Mouse (Mus musculus): ENCODE data around the gene Olfr323. TPM values are rescaled to one million over a fixed set of nuclear protein-coding genes. Genes with fewer than 3 reads are reported as not detected.

The Olfr323 gene
- polyA plus RNA-seq (2014; fragmentation: Nextera tagmentation; extraction: Ambion mirVana), result not detected in 2 replicates

DNA sequence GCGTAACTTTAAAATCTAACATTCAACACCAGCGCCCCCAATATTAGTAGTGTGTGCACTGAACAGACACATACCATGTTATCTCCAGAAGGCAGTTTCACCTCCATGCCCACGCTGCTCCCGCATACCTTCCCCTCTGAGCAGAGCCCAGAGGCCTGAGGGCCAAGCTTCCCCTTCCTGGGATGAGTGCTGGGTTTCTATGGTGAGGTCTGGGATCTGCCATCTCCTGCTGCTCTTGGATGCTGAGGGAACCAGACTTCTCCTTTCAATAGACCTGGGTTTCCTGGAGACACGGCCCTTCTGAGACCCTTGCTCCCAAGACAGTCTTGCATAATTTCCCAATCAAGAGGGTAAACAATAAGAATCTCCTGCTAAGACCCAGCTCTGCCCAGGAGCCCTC, at the start of gene Olfr323:
Olfr323 (minus strand) TSS at position 101 of the 400 bp plus-strand sequence.
- 73% methylated on average over 5 of the region's 5 CpGs for WGBS
- H3K36me3 ChIP-seq (replicated peaks; ENCODE audit: control insufficient read depth, insufficient read depth), result no peaks in the 10 kb centered on the region
- no peak within 1 kb of the TSS for H3K4me3 ChIP-seq (replicated peaks; ENCODE audit: low read length)
- H3K9me3 ChIP-seq (ENCODE audit: control insufficient read depth, low read length), result no peaks in the 10 kb centered on the region
- H3K4me1 ChIP-seq (replicated peaks; ENCODE audit: control insufficient read depth, insufficient read depth, low read length), result no peaks in the 10 kb centered on the region
- H3K27ac ChIP-seq, result no peak within 1 kb of the TSS
- ATAC-seq (ENCODE audit: low FRiP score) (no peak), DNase-seq (ENCODE audit: low spot score) (no peak)
- no peak within 1 kb of the TSS for H3K9ac ChIP-seq
- H3K4me2 ChIP-seq (replicated peaks), result no peak within 1 kb of the TSS
- no peaks in the 10 kb centered on the region for H3K27me3 ChIP-seq (ENCODE audit: control insufficient read depth, insufficient read depth, low read length)

DNA sequence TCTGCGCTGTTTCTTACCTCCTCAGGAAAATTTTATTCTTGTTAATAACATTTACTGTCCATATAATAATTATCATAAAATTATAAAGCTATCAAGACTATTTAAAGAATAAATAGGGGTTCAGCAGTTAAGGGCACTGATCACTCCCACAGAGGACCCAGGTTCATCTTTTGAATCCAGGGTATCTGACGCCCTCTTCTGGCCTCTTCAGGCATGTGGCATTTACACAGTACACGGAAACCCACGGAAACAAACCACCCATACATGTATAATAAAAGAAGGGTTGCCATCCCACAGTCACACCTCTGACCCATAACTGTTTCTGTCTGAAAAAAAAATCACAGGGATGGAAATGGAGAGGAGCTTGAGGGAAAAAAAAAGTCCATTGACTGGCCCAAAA, 41.5 kb upstream of the Olfr323 start:
- ATAC-seq (ENCODE audit: low FRiP score) (no peak), DNase-seq (ENCODE audit: low spot score) (no peak)
- H3K9me3 ChIP-seq (ENCODE audit: control insufficient read depth, low read length), result no peaks in the 10 kb centered on the region
- no peaks in the 10 kb centered on the region for H3K36me3 ChIP-seq (replicated peaks; ENCODE audit: control insufficient read depth, insufficient read depth)
- H3K4me1 ChIP-seq (replicated peaks; ENCODE audit: control insufficient read depth, insufficient read depth, low read length), result no peaks in the 10 kb centered on the region
- no peaks in the 10 kb centered on the region for H3K27me3 ChIP-seq (ENCODE audit: control insufficient read depth, insufficient read depth, low read length)
- no peak overlapping the region for H3K4me3 ChIP-seq (replicated peaks; ENCODE audit: low read length)
- 59% methylated on average over 4 of the region's 4 CpGs for WGBS
- no peak overlapping the region for H3K9ac ChIP-seq
- H3K4me2 ChIP-seq (replicated peaks), result no peak overlapping the region
- no peak overlapping the region for H3K27ac ChIP-seq

DNA sequence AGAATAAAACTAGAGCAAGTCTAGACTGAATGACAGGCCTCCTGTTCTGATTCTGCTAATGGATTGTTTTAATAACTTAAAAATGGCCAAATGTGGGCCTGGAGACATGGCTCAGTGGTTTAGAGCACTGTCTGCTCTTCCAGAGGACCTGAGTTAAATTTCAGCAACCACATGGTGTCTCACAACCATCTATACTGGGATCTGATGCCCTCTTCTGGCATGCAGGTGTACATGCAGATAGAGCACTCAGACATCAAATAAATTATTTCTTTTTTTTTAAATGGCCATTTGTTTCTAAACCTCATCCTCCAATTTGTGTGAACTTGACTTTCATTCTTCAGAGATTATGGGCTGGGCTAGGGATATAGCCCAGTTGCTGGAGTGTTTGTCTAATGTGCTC, 39.0 kb upstream of the Olfr323 start:
- no peak overlapping the region for H3K4me2 ChIP-seq (replicated peaks)
- no peak overlapping the region for H3K27ac ChIP-seq
- no peak overlapping the region for H3K4me3 ChIP-seq (replicated peaks; ENCODE audit: low read length)
- DNase-seq (ENCODE audit: low spot score) (no peak), ATAC-seq (ENCODE audit: low FRiP score) (no peak)
- H3K9ac ChIP-seq, result no peak overlapping the region
- no peaks in the 10 kb centered on the region for H3K4me1 ChIP-seq (replicated peaks; ENCODE audit: control insufficient read depth, insufficient read depth, low read length)
- no peaks in the 10 kb centered on the region for H3K27me3 ChIP-seq (ENCODE audit: control insufficient read depth, insufficient read depth, low read length)
- no peaks in the 10 kb centered on the region for H3K9me3 ChIP-seq (ENCODE audit: control insufficient read depth, low read length)
- no peaks in the 10 kb centered on the region for H3K36me3 ChIP-seq (replicated peaks; ENCODE audit: control insufficient read depth, insufficient read depth)

DNA sequence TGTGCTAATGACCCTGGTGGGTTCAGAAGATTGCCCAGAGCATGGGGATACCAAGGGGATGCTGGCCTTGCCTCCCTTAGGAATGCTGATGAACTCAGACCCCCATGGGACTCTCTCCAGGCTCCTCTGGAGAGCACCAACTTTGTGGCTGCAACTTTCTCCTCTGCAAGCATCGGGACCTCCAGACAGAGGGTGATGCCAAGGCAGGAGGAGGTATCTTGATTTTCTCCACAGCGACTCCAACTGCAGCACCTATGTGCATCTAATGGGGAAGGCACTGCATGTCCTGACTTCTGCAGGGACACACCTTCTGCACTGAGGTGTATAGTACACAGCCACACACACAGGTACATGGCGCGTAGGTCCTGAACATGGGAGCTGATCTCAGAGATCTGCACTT, 28.3 kb upstream of the Olfr323 start, which contains the start of gene Olfr322:
Olfr322 (plus strand) TSS at position 187 of the 400 bp plus-strand sequence.
- no peak for ATAC-seq (ENCODE audit: low FRiP score)
- no peak for DNase-seq (ENCODE audit: low spot score)
- 85% methylated on average over 4 of the region's 4 CpGs for WGBS

DNA sequence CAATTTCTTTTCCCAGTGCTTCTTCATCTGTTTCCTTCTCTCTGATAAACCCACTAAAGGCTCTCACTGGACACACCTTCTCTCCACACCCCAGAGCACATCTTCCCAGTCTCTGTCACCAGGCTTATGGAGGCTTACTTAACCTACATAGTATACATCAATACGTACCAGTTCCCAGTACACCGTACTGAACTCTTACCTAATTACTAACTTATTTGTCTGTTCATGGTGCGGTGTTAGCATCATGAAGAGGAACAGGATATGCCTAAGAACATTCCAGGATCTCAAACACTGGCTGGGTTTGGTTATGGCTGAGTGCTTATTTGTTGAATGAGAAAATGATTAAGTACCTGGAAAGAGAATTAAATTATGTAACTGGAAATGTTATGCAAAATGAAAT, 24.9 kb upstream of the Olfr323 start:
- ATAC-seq (ENCODE audit: low FRiP score), result no peak
- Histone ChIP-seq H3K9me3 (ENCODE audit: control insufficient read depth, low read length) (no peaks in the 10 kb centered on the region), H3K4me2 (replicated peaks) (no peak overlapping the region), H3K4me1 (replicated peaks; ENCODE audit: control insufficient read depth, insufficient read depth, low read length) (no peaks in the 10 kb centered on the region), H3K27ac (no peak overlapping the region), H3K36me3 (replicated peaks; ENCODE audit: control insufficient read depth, insufficient read depth) (no peaks in the 10 kb centered on the region), H3K4me3 (replicated peaks; ENCODE audit: low read length) (no peak overlapping the region), H3K27me3 (ENCODE audit: control insufficient read depth, insufficient read depth, low read length) (no peaks in the 10 kb centered on the region), H3K9ac (no peak overlapping the region)
- WGBS, result 91% methylated on average over 3 of the region's 3 CpGs
- DNase-seq (ENCODE audit: low spot score), result no peak

More for the DNA sequence above, 28.3 kb upstream of the Olfr323 start, which contains the start of gene Olfr322:
- no peaks in the 10 kb centered on the region for H3K9me3 ChIP-seq (ENCODE audit: control insufficient read depth, low read length)
- H3K36me3 ChIP-seq (replicated peaks; ENCODE audit: control insufficient read depth, insufficient read depth), result no peaks in the 10 kb centered on the region
- H3K27me3 ChIP-seq (ENCODE audit: control insufficient read depth, insufficient read depth, low read length), result no peaks in the 10 kb centered on the region
- H3K27ac ChIP-seq, result no peak within 1 kb of the TSS
- H3K9ac ChIP-seq, result no peak within 1 kb of the TSS
- H3K4me2 ChIP-seq (replicated peaks), result no peak within 1 kb of the TSS
- no peaks in the 10 kb centered on the region for H3K4me1 ChIP-seq (replicated peaks; ENCODE audit: control insufficient read depth, insufficient read depth, low read length)
- no peak within 1 kb of the TSS for H3K4me3 ChIP-seq (replicated peaks; ENCODE audit: low read length)

DNA sequence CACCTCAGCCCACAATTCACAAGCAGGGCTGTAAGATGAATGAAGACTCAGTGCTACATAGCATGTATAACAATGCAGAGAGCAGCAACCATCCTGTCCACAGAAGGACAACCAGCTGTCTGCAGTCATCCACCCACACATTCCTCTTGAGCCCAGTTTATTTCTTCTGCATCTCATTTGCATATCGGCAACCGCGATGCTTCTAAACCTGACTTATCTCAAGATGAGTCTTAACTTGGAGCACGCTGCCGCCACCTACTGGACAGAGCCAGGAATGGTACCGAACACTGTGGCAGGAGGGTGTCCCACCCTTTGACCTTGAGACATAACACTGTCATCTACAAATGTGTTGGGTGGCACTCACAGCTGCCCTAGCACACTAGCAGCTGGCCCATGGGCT, 13.0 kb upstream of the Olfr323 start:
- ATAC-seq (ENCODE audit: low FRiP score) (no peak), DNase-seq (ENCODE audit: low spot score) (peak; percentile 40)
- Histone ChIP-seq H3K4me3 (replicated peaks; ENCODE audit: low read length) (no peak overlapping the region), H3K27me3 (ENCODE audit: control insufficient read depth, insufficient read depth, low read length) (peaks cover 14% of the 10 kb centered on the region; the same call in 1 of the 2 replicates), H3K9ac (no peak overlapping the region), H3K9me3 (ENCODE audit: control insufficient read depth, low read length) (no peaks in the 10 kb centered on the region), H3K36me3 (replicated peaks; ENCODE audit: control insufficient read depth, insufficient read depth) (no peaks in the 10 kb centered on the region), H3K4me2 (replicated peaks) (no peak overlapping the region), H3K4me1 (replicated peaks; ENCODE audit: control insufficient read depth, insufficient read depth, low read length) (peaks cover 8% of the 10 kb centered on the region), H3K27ac (no peak overlapping the region)
- WGBS, result 37% methylated on average over 6 of the region's 6 CpGs

DNA sequence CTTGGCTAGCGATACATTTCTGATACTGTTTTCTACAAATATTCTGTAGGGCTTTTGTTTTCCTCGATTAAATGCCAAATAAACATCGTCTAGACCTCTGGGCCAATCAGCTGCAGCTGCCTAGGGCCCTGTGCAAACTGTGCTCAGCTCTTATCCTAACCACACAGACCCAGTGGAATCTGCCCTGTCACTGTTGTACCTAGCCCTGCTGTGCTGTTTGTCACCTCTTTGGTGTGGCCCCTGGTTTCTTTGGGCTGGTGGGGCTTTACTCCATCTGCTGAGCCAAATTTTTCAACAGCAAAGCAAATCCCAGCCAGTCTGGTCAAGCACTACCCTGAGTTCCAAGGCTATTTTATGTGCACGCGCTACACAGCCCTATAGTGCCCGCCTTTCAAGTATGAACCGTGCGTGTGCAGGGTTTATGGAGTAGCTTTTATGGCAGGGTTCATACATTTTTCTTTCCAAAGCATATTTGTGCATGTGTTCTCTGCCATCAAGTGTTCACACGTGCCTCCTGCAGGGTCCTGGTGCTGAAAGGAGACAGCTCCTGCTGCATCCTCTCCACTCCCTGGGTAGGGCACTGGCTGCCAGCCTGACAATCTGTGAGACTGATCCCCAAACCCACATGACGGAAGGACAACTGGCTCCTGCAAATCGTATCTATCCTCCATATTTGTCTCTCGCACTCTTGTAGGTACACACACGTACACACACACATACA, 11.5 kb upstream of the Olfr323 start:
- no peak overlapping the region for H3K9ac ChIP-seq
- H3K27me3 ChIP-seq (ENCODE audit: control insufficient read depth, insufficient read depth, low read length), result peaks cover 14% of the 10 kb centered on the region; the same call in 1 of the 2 replicates
- H3K4me2 ChIP-seq (replicated peaks), result no peak overlapping the region
- no peaks in the 10 kb centered on the region for H3K36me3 ChIP-seq (replicated peaks; ENCODE audit: control insufficient read depth, insufficient read depth)
- WGBS, result 85% methylated on average over 13 of the region's 13 CpGs
- DNase-seq (ENCODE audit: low spot score) (no peak), ATAC-seq (ENCODE audit: low FRiP score) (no peak)
- no peak overlapping the region for H3K4me3 ChIP-seq (replicated peaks; ENCODE audit: low read length)
- H3K4me1 ChIP-seq (replicated peaks; ENCODE audit: control insufficient read depth, insufficient read depth, low read length), result peaks cover 8% of the 10 kb centered on the region
- no peaks in the 10 kb centered on the region for H3K9me3 ChIP-seq (ENCODE audit: control insufficient read depth, low read length)
- no peak overlapping the region for H3K27ac ChIP-seq

DNA sequence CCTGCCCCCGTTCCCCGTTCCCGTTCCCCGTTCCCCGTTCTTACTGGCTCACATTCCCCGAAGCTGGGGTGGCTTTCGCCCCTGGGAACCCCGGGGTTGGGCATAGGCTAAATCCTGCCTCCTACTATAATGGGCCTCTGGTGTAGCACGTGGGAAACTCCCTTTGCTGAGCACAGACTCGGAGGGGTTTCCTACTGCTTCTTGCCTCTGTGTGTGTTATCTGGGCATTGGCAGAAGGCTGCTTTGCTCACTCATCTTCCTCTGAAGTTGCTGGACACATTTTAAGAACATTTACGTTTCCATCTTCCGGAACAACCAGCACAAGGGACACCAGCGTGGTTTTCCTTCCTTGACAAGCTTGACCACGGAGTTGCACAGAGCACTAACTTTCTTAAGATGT, 10.8 kb upstream of the Olfr323 start:
- 0 out of 2 replicates have a peak overlapping the region, but pooled peaks have one; percentile 54 for H3K9ac ChIP-seq
- 27% methylated on average over 14 of the region's 14 CpGs for WGBS

DNA sequence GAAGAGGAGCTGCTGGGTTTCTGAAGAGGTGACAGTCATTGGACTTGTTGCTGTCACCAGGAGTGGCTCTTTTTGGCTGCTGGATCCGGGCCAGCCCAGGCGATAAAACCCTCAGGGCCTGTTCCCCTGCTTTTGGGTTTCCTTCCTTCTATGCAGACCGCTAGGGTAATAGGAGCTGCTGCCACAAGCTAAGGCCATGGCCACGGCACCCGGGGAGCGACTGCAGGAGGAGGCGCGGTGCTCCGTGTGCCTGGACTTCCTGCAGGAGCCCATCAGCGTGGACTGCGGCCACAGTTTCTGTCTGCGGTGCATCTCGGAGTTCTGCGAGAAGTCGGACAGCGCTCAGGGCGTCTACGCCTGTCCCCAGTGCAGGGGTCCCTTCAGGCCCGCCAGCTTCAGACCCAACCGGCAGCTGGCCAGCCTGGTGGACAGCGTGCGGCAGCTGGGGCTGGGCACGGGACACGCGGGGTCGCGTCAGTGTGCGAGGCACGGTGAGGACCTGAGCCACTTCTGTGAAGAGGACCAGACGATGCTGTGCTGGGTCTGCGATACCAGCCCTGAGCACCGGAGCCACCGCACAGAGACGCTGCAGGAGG, 10.1 kb upstream of the Olfr323 start, which contains the start of gene Trim58:
Trim58 (plus strand) TSS at position 194 of the 596 bp plus-strand sequence.
- DNase-seq (ENCODE audit: low spot score) (no peak), ATAC-seq (ENCODE audit: low FRiP score) (0 out of 2 replicates have a peak, but pooled peaks have one; percentile 37)
- WGBS, result 4% methylated on average over 34 of the region's 34 CpGs
- H3K27me3 ChIP-seq (ENCODE audit: control insufficient read depth, insufficient read depth, low read length), result peaks cover 14% of the 10 kb centered on the region; the same call in 1 of the 2 replicates
- peak within 1 kb of the TSS; percentile 93 for H3K4me2 ChIP-seq (replicated peaks)
- H3K4me3 ChIP-seq (replicated peaks; ENCODE audit: low read length), result peak within 1 kb of the TSS; percentile 35
- H3K9ac ChIP-seq, result peak within 1 kb of the TSS; percentile 54
- H3K9me3 ChIP-seq (ENCODE audit: control insufficient read depth, low read length), result no peaks in the 10 kb centered on the region
- no peaks in the 10 kb centered on the region for H3K36me3 ChIP-seq (replicated peaks; ENCODE audit: control insufficient read depth, insufficient read depth)
- peaks cover 8% of the 10 kb centered on the region for H3K4me1 ChIP-seq (replicated peaks; ENCODE audit: control insufficient read depth, insufficient read depth, low read length)
- H3K27ac ChIP-seq, result no peak within 1 kb of the TSS

More for the DNA sequence above, 10.8 kb upstream of the Olfr323 start:
- DNase-seq (ENCODE audit: low spot score) (no peak), ATAC-seq (ENCODE audit: low FRiP score) (no peak)
- Histone ChIP-seq H3K4me2 (replicated peaks) (peak overlapping the region; percentile 93), H3K9me3 (ENCODE audit: control insufficient read depth, low read length) (no peaks in the 10 kb centered on the region), H3K27ac (no peak overlapping the region), H3K27me3 (ENCODE audit: control insufficient read depth, insufficient read depth, low read length) (peaks cover 14% of the 10 kb centered on the region; the same call in 1 of the 2 replicates), H3K4me3 (replicated peaks; ENCODE audit: low read length) (peak overlapping the region; percentile 35), H3K4me1 (replicated peaks; ENCODE audit: control insufficient read depth, insufficient read depth, low read length) (peaks cover 8% of the 10 kb centered on the region), H3K36me3 (replicated peaks; ENCODE audit: control insufficient read depth, insufficient read depth) (no peaks in the 10 kb centered on the region)

Data from hindbrain, embryonic 14.5 days (tissue).